In the genomic region with DNA sequence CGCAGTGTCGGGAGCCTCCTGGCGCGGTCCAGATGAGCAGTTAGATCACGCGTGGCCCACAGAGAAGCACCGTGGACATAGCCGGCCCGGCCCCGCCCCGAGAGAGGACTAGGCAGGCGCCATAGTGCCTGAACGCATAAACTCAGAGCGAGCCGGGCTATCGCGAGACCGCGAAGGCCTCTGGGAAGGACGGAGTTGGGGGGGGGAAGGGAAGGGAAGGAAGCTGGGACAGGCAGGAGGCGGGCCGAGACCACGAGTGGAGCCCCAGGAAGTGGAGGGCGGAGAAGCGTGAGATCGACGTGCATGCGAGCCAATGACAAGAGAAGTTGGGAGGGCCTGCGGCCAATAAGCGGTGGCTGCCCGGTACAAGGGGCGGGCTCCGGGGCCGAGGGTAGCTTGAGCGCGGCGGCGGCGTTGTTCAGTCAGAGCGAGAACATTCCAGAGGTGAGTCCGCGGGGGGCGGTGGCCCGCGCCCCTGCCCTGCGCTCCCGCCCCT, we compare ENCODE assay signal across 8 mouse cellular contexts. TPM values are rescaled to one million over a fixed set of nuclear protein-coding genes. Genes with fewer than 3 reads are reported as not detected.
DNase-seq lines count a peak whose midpoint lies in the region; ATAC-seq lines count a peak whose summit lies in the region.

A gene (plus strand): TSS at position 221 of the 496 bp plus-strand sequence.

- peak; percentile 99 for DNase-seq in R1 (ENCODE audit: low read depth, low spot score)
- peak; percentile 99 to 100 for DNase-seq in cerebellum, postnatal 25 days
- DNase-seq in frontal cortex, postnatal 25 days (ENCODE audit: low spot score in 2 of 2): peak; percentile 98 to 99
- DNase-seq in hindbrain, embryonic 14.5 days (ENCODE audit: low spot score): peak; percentile 99
- peak; percentile 99 to 100 for DNase-seq in layer of hippocampus, postnatal 36 days
- DNase-seq in lung, postnatal 36 days: peak; percentile 99
- DNase-seq in retina, postnatal 1 day: peak; percentile 100
- peak; percentile 99 for DNase-seq in urinary bladder, adult 18-20 months (ENCODE audit: low spot score in 2 of 2)

- H3K9ac ChIP-seq in hindbrain, embryonic 14.5 days: peak within 1 kb of the TSS; percentile 98

- peaks cover 37% of the 10 kb centered on the region for H3K36me3 ChIP-seq in hindbrain, embryonic 14.5 days (replicated peaks; ENCODE audit: control insufficient read depth, insufficient read depth)

- peak within 1 kb of the TSS; percentile 100 for H3K4me3 ChIP-seq in hindbrain, embryonic 14.5 days (replicated peaks; ENCODE audit: low read length)

- ATAC-seq in hindbrain, embryonic 14.5 days (ENCODE audit: low FRiP score): peak; percentile 100

- no peaks in the 10 kb centered on the region for H3K9me3 ChIP-seq in hindbrain, embryonic 14.5 days (ENCODE audit: control insufficient read depth, low read length)

- H3K27ac ChIP-seq in hindbrain, embryonic 14.5 days: peak within 1 kb of the TSS; percentile 99

- peak within 1 kb of the TSS; percentile 88 for H3K4me2 ChIP-seq in hindbrain, embryonic 14.5 days (replicated peaks)

- H3K4me1 ChIP-seq in hindbrain, embryonic 14.5 days (replicated peaks; ENCODE audit: control insufficient read depth, insufficient read depth, low read length): peaks cover 24% of the 10 kb centered on the region

- WGBS in hindbrain, embryonic 14.5 days: under 1% methylated on average over 43 of the region's 47 CpGs

- no peaks in the 10 kb centered on the region for H3K27me3 ChIP-seq in hindbrain, embryonic 14.5 days (ENCODE audit: control insufficient read depth, insufficient read depth, low read length)

RNA-seq across cellular contexts. Expression of the gene that starts here (rescaled TPM):
- polyA plus RNA-seq in hindbrain, embryonic 14.5 days (2014; fragmentation: Nextera tagmentation; extraction: Ambion mirVana): 504 and 543 TPM in 2 replicates
- 100 to 1,000 TPM; 230 to 261 TPM for total RNA-seq in layer of hippocampus, postnatal 36 days (2021)

Comparison
In these comparisons a context has a peak if more than half of its experiments do, and no peak if none do; other contexts are left out.
1. Peak in every context shown above with its lines: DNase-seq, ATAC-seq, H3K4me3 ChIP-seq and H3K27ac ChIP-seq.